Comparison of ENCODE assay signal across 10 mouse cellular contexts in genomic region chr11:119186989-119187799, GRCm38 (mm10). TPM values are rescaled to one million over a fixed set of nuclear protein-coding genes. Genes with fewer than 3 reads are reported as not detected.
A peak's percentile ranks its signal among the peaks of the same experiment; 100 is the strongest.
DNase-seq lines count a peak whose midpoint lies in the region; ATAC-seq and TF ChIP-seq lines count a peak whose summit lies in the region.
"Had no signal": no experiment of that assay in that cellular context is flagged by ENCODE, and none has a peak within 500 bp of the region (broad histone marks: within the 10 kb centered on the region; RNA-seq: fewer than 3 reads in every experiment).

No protein-coding gene starts in this region.

- peak; percentile 78 for TF ChIP-seq CTCF in cerebellum, adult 2 months (IDR thresholded peaks at IDR 0.05; ENCODE audit: borderline replicate concordance, insufficient read depth, low read depth, low read length)
- TF ChIP-seq CTCF in forebrain, postnatal 0 days (IDR thresholded peaks at IDR 0.05; ENCODE audit: low read depth): peak; percentile 82

- TF ChIP-seq POLR2A in cerebellum, adult 2 months (IDR thresholded peaks at IDR 0.05; ENCODE audit: borderline replicate concordance, insufficient read depth, low read length): no peak

- H3K27me3 ChIP-seq in cerebellum, adult 2 months (ENCODE audit: control insufficient read depth, insufficient read depth, low read length): no peaks in the 10 kb centered on the region
- H3K27me3 ChIP-seq in forebrain, postnatal 0 days (ENCODE audit: insufficient read depth, low read length): no peaks in the 10 kb centered on the region
- H3K27me3 ChIP-seq in hindbrain, embryonic 15.5 days: no peaks in the 10 kb centered on the region
- H3K27me3 ChIP-seq in midbrain, embryonic 10.5 days (ENCODE audit: low read depth, poor library complexity, severe bottlenecking): no peaks in the 10 kb centered on the region
- H3K27me3 ChIP-seq: Patski had no signal

- peak; percentile 72 for ATAC-seq in forebrain, postnatal 0 days
- ATAC-seq in hindbrain, embryonic 15.5 days (ENCODE audit: low FRiP score, low read depth): 0 out of 2 replicates have a peak, but pooled peaks have one; percentile 27
- ATAC-seq: Patski had no signal

- 43% methylated on average over 25 of the region's 25 CpGs for WGBS in cerebellum, adult 2 months
- 45% methylated on average over 25 of the region's 25 CpGs for WGBS in forebrain, postnatal 0 days
- WGBS in hindbrain, embryonic 15.5 days: 44% methylated on average over 25 of the region's 25 CpGs
- WGBS in midbrain, embryonic 10.5 days: 51% methylated on average over 25 of the region's 25 CpGs

- H3K4me2 ChIP-seq in forebrain, postnatal 0 days (ENCODE audit: low read depth): no peak overlapping the region
- no peak overlapping the region for H3K4me2 ChIP-seq in hindbrain, embryonic 15.5 days

- no peak overlapping the region for H3K27ac ChIP-seq in cerebellum, adult 2 months (ENCODE audit: insufficient read depth, low read length)
- H3K27ac ChIP-seq in forebrain, postnatal 0 days (ENCODE audit: low read depth, low read length): no peak overlapping the region
- H3K27ac ChIP-seq in hindbrain, embryonic 15.5 days (replicated peaks): no peak overlapping the region
- 0 out of 2 replicates have a peak overlapping the region, but pooled peaks have one; percentile 57 for H3K27ac ChIP-seq in midbrain, embryonic 10.5 days (replicated peaks)

- intact Hi-C loops in left cerebral cortex, postnatal 10 days (cut with DNase I): loop anchor here (5.0 kb wide), 2 partner anchors 100 to 135 kb away; partner anchors contain the start of gene Cbx4

- 0 out of 2 replicates have a peak, but pooled peaks cover 3% of the 10 kb centered on the region for H3K36me3 ChIP-seq in forebrain, postnatal 0 days (ENCODE audit: insufficient read depth)
- no peaks in the 10 kb centered on the region for H3K36me3 ChIP-seq in hindbrain, embryonic 15.5 days
- peaks cover 27% of the 10 kb centered on the region; the same call in 1 of the 2 replicates for H3K36me3 ChIP-seq in midbrain, embryonic 10.5 days

- H3K9me3 ChIP-seq in forebrain, postnatal 0 days (ENCODE audit: low read length): no peaks in the 10 kb centered on the region
- no peaks in the 10 kb centered on the region for H3K9me3 ChIP-seq in hindbrain, embryonic 15.5 days
- no peaks in the 10 kb centered on the region for H3K9me3 ChIP-seq in midbrain, embryonic 10.5 days (replicated peaks)
- H3K9me3 ChIP-seq: megakaryocyte, embryonic 14.5 days had no signal

- no peak overlapping the region for H3K9ac ChIP-seq in forebrain, postnatal 0 days
- H3K9ac ChIP-seq in hindbrain, embryonic 15.5 days: no peak overlapping the region

- H3K4me3 ChIP-seq in cerebellum, adult 2 months (replicated peaks; ENCODE audit: insufficient read depth, low read depth, low read length): no peak overlapping the region
- no peak overlapping the region for H3K4me3 ChIP-seq in forebrain, postnatal 0 days (ENCODE audit: low read depth, low read length)
- no peak overlapping the region for H3K4me3 ChIP-seq in hindbrain, embryonic 15.5 days
- H3K4me3 ChIP-seq in midbrain, embryonic 10.5 days: no peak overlapping the region
- H3K4me3 ChIP-seq: megakaryocyte, embryonic 14.5 days had no signal

- peak; percentile 93 for DNase-seq in heart, adult 11 months
- no peak for DNase-seq in heart, adult 9 months (ENCODE audit: low spot score in 2 of 2)
- DNase-seq in cerebellum, adult 2 months: peak; percentile 74 to 77
- peak; percentile 84 for DNase-seq in forebrain, postnatal 0 days
- DNase-seq in left cerebral cortex, postnatal 10 days (ENCODE audit: extremely low spot score in 1 of 2, low spot score in 2 of 2): peak; percentile 46 to 86
- peak; percentile 73 for DNase-seq in midbrain, embryonic 10.5 days (ENCODE audit: low spot score)
- DNase-seq in right cerebral cortex, postnatal 4 days: peak; percentile 78

- peaks cover 49% of the 10 kb centered on the region for H3K4me1 ChIP-seq in cerebellum, adult 2 months (ENCODE audit: control insufficient read depth, insufficient read depth, low read length)
- peaks cover 6% of the 10 kb centered on the region; the same call in 1 of the 2 replicates for H3K4me1 ChIP-seq in forebrain, postnatal 0 days (ENCODE audit: insufficient read depth)
- H3K4me1 ChIP-seq in hindbrain, embryonic 15.5 days (replicated peaks): peaks cover 61% of the 10 kb centered on the region
- H3K4me1 ChIP-seq in midbrain, embryonic 10.5 days: peaks cover 50% of the 10 kb centered on the region

RNA-seq across cellular contexts. Expression of gene Tbc1d16, which starts 41.1 kb away (rescaled TPM):
- polyA plus RNA-seq in cerebellum, adult 2 months (2012; rRNA removed): 32.5 and 37.8 TPM in 2 replicates
- 133 and 153 TPM in 2 replicates for total RNA-seq in forebrain, postnatal 0 days (2014; rRNA removed)
- polyA plus RNA-seq in forebrain, postnatal 0 days (2015; fragmentation: Nextera tagmentation; extraction: Ambion mirVana): 41.2 and 60.4 TPM in 2 replicates
- polyA plus RNA-seq in hindbrain, embryonic 15.5 days (2015; fragmentation: Nextera tagmentation; extraction: Ambion mirVana): 56.1 and 57.1 TPM in 2 replicates
- 100 to 1,000 TPM in 1 of 2 experiments, 10 to 100 TPM in 1; 98.2 to 108 TPM for total RNA-seq in left cerebral cortex, postnatal 10 days (2021)
- 27.0 and 29.6 TPM in 2 replicates for polyA plus RNA-seq in midbrain, embryonic 10.5 days (2016; fragmentation: Nextera tagmentation; extraction: Ambion mirVana)

RNA-seq across cellular contexts. Expression of gene Ccdc40, which starts 41.2 kb away (rescaled TPM):
- 1.9 and 2.4 TPM in 2 replicates for polyA plus RNA-seq in cerebellum, adult 2 months (2012; rRNA removed)
- 10.5 and 14.6 TPM in 2 replicates for total RNA-seq in forebrain, postnatal 0 days (2014; rRNA removed)
- polyA plus RNA-seq in forebrain, postnatal 0 days (2015; fragmentation: Nextera tagmentation; extraction: Ambion mirVana): 7.2 and 11.8 TPM in 2 replicates
- 14.6 and 15.4 TPM in 2 replicates for polyA plus RNA-seq in hindbrain, embryonic 15.5 days (2015; fragmentation: Nextera tagmentation; extraction: Ambion mirVana)
- total RNA-seq in left cerebral cortex, postnatal 10 days (2021): 1 to 10 TPM; 3.0 to 3.7 TPM
- 20.6 and 21.8 TPM in 2 replicates for polyA plus RNA-seq in midbrain, embryonic 10.5 days (2016; fragmentation: Nextera tagmentation; extraction: Ambion mirVana)

Comparison
In these comparisons a context has a peak if more than half of its experiments do, and no peak if none do; other contexts are left out.
1. DNase-seq: peak in heart, adult 11 months (single experiment), cerebellum, adult 2 months (2 of 2), forebrain, postnatal 0 days (single experiment), left cerebral cortex, postnatal 10 days (2 of 2), midbrain, embryonic 10.5 days (single experiment) and right cerebral cortex, postnatal 4 days (single experiment); none in heart, adult 9 months (0 of 2).